10 mouse cellular contexts compared by ENCODE assay signal in genomic region chr2:158243129-158243870, GRCm38 (mm10). TPM values are rescaled to one million over a fixed set of nuclear protein-coding genes. Genes with fewer than 3 reads are reported as not detected.
A peak's percentile ranks its signal among the peaks of the same experiment; 100 is the strongest.
DNase-seq lines count a peak whose midpoint lies in the region; ATAC-seq lines count a peak whose summit lies in the region.
"Had no signal": no experiment of that assay in that cellular context is flagged by ENCODE, and none has a peak within 500 bp of the region (broad histone marks: within the 10 kb centered on the region; RNA-seq: fewer than 3 reads in every experiment).

No protein-coding gene starts in this region.

- H3K36me3 ChIP-seq in kidney, embryonic 15.5 days: no peaks in the 10 kb centered on the region
- no peaks in the 10 kb centered on the region for H3K36me3 ChIP-seq in midbrain, embryonic 15.5 days (replicated peaks)
- H3K36me3 ChIP-seq: heart, embryonic 15.5 days; midbrain, embryonic 12.5 days had no signal

- no peaks in the 10 kb centered on the region for H3K27me3 ChIP-seq in kidney, embryonic 15.5 days
- no peaks in the 10 kb centered on the region for H3K27me3 ChIP-seq in midbrain, embryonic 15.5 days (replicated peaks)
- H3K27me3 ChIP-seq: midbrain, embryonic 12.5 days had no signal

- no peak overlapping the region for H3K27ac ChIP-seq in kidney, embryonic 15.5 days
- no peak overlapping the region for H3K27ac ChIP-seq in midbrain, embryonic 15.5 days
- H3K27ac ChIP-seq: heart, embryonic 15.5 days; midbrain, embryonic 12.5 days had no signal

- peaks cover 12% of the 10 kb centered on the region for H3K4me1 ChIP-seq in kidney, embryonic 15.5 days
- H3K4me1 ChIP-seq in midbrain, embryonic 15.5 days: no peaks in the 10 kb centered on the region
- H3K4me1 ChIP-seq: midbrain, embryonic 12.5 days had no signal

- no peak overlapping the region for H3K4me2 ChIP-seq in kidney, embryonic 15.5 days
- H3K4me2 ChIP-seq in midbrain, embryonic 15.5 days: no peak overlapping the region
- H3K4me2 ChIP-seq: heart, embryonic 15.5 days; midbrain, embryonic 12.5 days had no signal

- WGBS in kidney, embryonic 15.5 days: 72% methylated on average over 18 of the region's 18 CpGs
- 87% methylated on average over 18 of the region's 18 CpGs for WGBS in midbrain, embryonic 15.5 days

- H3K4me3 ChIP-seq in kidney, embryonic 15.5 days (replicated peaks): no peak overlapping the region
- H3K4me3 ChIP-seq in midbrain, embryonic 15.5 days: no peak overlapping the region
- H3K4me3 ChIP-seq: heart, embryonic 15.5 days; midbrain, embryonic 12.5 days had no signal

- no peaks in the 10 kb centered on the region for H3K9me3 ChIP-seq in kidney, embryonic 15.5 days (replicated peaks)
- no peaks in the 10 kb centered on the region for H3K9me3 ChIP-seq in midbrain, embryonic 15.5 days
- H3K9me3 ChIP-seq: heart, embryonic 15.5 days; midbrain, embryonic 12.5 days had no signal

- ATAC-seq in kidney, embryonic 15.5 days (replicated peaks; ENCODE audit: low FRiP score): 0 out of 2 replicates have a peak, but pooled peaks have one; percentile 22
- ATAC-seq in midbrain, embryonic 15.5 days (replicated peaks): no peak

- no peak for DNase-seq in kidney, postnatal 36 days
- DNase-seq in cerebellum, postnatal 10 days: peak; percentile 66 to 77
- DNase-seq in heart, postnatal 4 days: peak; percentile 60
- peak; percentile 58 for DNase-seq in lung, postnatal 36 days
- no peak for DNase-seq in retina, postnatal 1 day
- no peak for DNase-seq in c-Kit-positive CD71-positive TER-119-positive erythroid progenitor cells, embryonic 14.5 days (ENCODE audit: low spot score)

- no peak overlapping the region for H3K9ac ChIP-seq in kidney, embryonic 15.5 days
- no peak overlapping the region for H3K9ac ChIP-seq in midbrain, embryonic 15.5 days
- H3K9ac ChIP-seq: heart, embryonic 15.5 days; midbrain, embryonic 12.5 days had no signal

RNA-seq across cellular contexts. Expression of gene D630003M21Rik, which starts 14.3 kb away (rescaled TPM):
- 6.2 and 7.7 TPM in 2 replicates for polyA plus RNA-seq in kidney, embryonic 15.5 days (2015; fragmentation: Nextera tagmentation; extraction: Ambion mirVana)
- 1 to 10 TPM; 6.4 to 6.6 TPM for total RNA-seq in heart, postnatal 4 days (2021)
- 1.6 TPM in 2 replicates for polyA plus RNA-seq in midbrain, embryonic 15.5 days (2015; fragmentation: Nextera tagmentation; extraction: Ambion mirVana)

RNA-seq across cellular contexts. Expression of gene Bpi, which starts 14.6 kb away (rescaled TPM):
- polyA plus RNA-seq in kidney, embryonic 15.5 days (2015; fragmentation: Nextera tagmentation; extraction: Ambion mirVana): 0.08 and 0.17 TPM in 2 replicates
- total RNA-seq in heart, postnatal 4 days (2021): not detected
- not detected in 2 replicates for polyA plus RNA-seq in midbrain, embryonic 15.5 days (2015; fragmentation: Nextera tagmentation; extraction: Ambion mirVana)
- polyA plus RNA-seq: heart, embryonic 15.5 days; midbrain, embryonic 12.5 days had no signal

Comparison
In these comparisons a context has a peak if more than half of its experiments do, and no peak if none do; other contexts are left out.
1. DNase-seq: peak in cerebellum, postnatal 10 days (2 of 2), heart, postnatal 4 days (single experiment) and lung, postnatal 36 days (single experiment); none in kidney, postnatal 36 days (0 of 2), retina, postnatal 1 day (single experiment) and c-Kit-positive CD71-positive TER-119-positive erythroid progenitor cells, embryonic 14.5 days (single experiment).